Mouse (Mus musculus): ENCODE results near the gene Tmbim6. TPM values are rescaled to one million over a fixed set of nuclear protein-coding genes. Genes with fewer than 3 reads are reported as not detected.

Tmbim6 gene
- 233 and 255 TPM in 2 replicates for polyA plus RNA-seq (2014; fragmentation: Nextera tagmentation; extraction: Ambion mirVana)

GRCm38 (mm10) chr15:99392486-99393385 lies at the start of gene Tmbim6:
Gene Tmbim6, plus strand, starts transcription at chr15:99392882.
- Histone ChIP-seq H3K27me3 (ENCODE audit: control insufficient read depth, insufficient read depth, low read length) (no peaks in the 10 kb centered on the region), H3K36me3 (ENCODE audit: control insufficient read depth, insufficient read depth, low read length) (no peaks in the 10 kb centered on the region), H3K4me3 (replicated peaks; ENCODE audit: low read depth, low read length) (peak within 1 kb of the TSS; percentile 81), H3K9me3 (ENCODE audit: control insufficient read depth, low read length) (no peaks in the 10 kb centered on the region), H3K4me2 (ENCODE audit: low read length) (peak within 1 kb of the TSS; percentile 98), H3K4me1 (ENCODE audit: control insufficient read depth, insufficient read depth, low read length) (peaks cover 32% of the 10 kb centered on the region), H3K27ac (replicated peaks; ENCODE audit: low read depth, low read length) (peak within 1 kb of the TSS; percentile 83), H3K9ac (replicated peaks; ENCODE audit: low read length) (peak within 1 kb of the TSS; percentile 81)
- ATAC-seq (ENCODE audit: low FRiP score, low TSS enrichment) (peak; percentile 100), DNase-seq (peak; percentile 100)
- WGBS, result under 1% methylated on average over 51 of the region's 51 CpGs

- H3K27ac ChIP-seq (replicated peaks; ENCODE audit: low read depth, low read length), result peak overlapping the region; percentile 37
- ATAC-seq (ENCODE audit: low FRiP score, low TSS enrichment) (no peak), DNase-seq (peak; percentile 25)
- H3K9me3 ChIP-seq (ENCODE audit: control insufficient read depth, low read length), result no peaks in the 10 kb centered on the region
- 73% methylated on average over 5 of the region's 5 CpGs for WGBS
- H3K4me3 ChIP-seq (replicated peaks; ENCODE audit: low read depth, low read length), result no peak overlapping the region
- no peaks in the 10 kb centered on the region for H3K36me3 ChIP-seq (ENCODE audit: control insufficient read depth, insufficient read depth, low read length)
- no peaks in the 10 kb centered on the region for H3K27me3 ChIP-seq (ENCODE audit: control insufficient read depth, insufficient read depth, low read length)
- H3K4me2 ChIP-seq (ENCODE audit: low read length), result no peak overlapping the region
- H3K4me1 ChIP-seq (ENCODE audit: control insufficient read depth, insufficient read depth, low read length), result 0 out of 2 replicates have a peak, but pooled peaks cover 5% of the 10 kb centered on the region
- no peak overlapping the region for H3K9ac ChIP-seq (replicated peaks; ENCODE audit: low read length)
Observed at GRCm38 (mm10) chr15:99343414-99344147, 49.1 kb upstream of the Tmbim6 start.

- WGBS, result 71% methylated on average over 8 of the region's 8 CpGs
- Histone ChIP-seq H3K4me1 (ENCODE audit: control insufficient read depth, insufficient read depth, low read length) (0 out of 2 replicates have a peak, but pooled peaks cover 5% of the 10 kb centered on the region), H3K27me3 (ENCODE audit: control insufficient read depth, insufficient read depth, low read length) (no peaks in the 10 kb centered on the region), H3K4me2 (ENCODE audit: low read length) (no peak overlapping the region), H3K36me3 (ENCODE audit: control insufficient read depth, insufficient read depth, low read length) (no peaks in the 10 kb centered on the region), H3K4me3 (replicated peaks; ENCODE audit: low read depth, low read length) (no peak overlapping the region), H3K9me3 (ENCODE audit: control insufficient read depth, low read length) (no peaks in the 10 kb centered on the region), H3K9ac (replicated peaks; ENCODE audit: low read length) (no peak overlapping the region), H3K27ac (replicated peaks; ENCODE audit: low read depth, low read length) (0 out of 2 replicates have a peak overlapping the region, but pooled peaks have one; percentile 37)
- no peak for DNase-seq
- no peak for ATAC-seq (ENCODE audit: low FRiP score, low TSS enrichment)
Observed at GRCm38 (mm10) chr15:99344148-99344870, 48.4 kb upstream of the Tmbim6 start.

- 0 out of 2 replicates have a peak, but pooled peaks cover 5% of the 10 kb centered on the region for H3K4me1 ChIP-seq (ENCODE audit: control insufficient read depth, insufficient read depth, low read length)
- no peak overlapping the region for H3K9ac ChIP-seq (replicated peaks; ENCODE audit: low read length)
- H3K27ac ChIP-seq (replicated peaks; ENCODE audit: low read depth, low read length), result no peak overlapping the region
- H3K9me3 ChIP-seq (ENCODE audit: control insufficient read depth, low read length), result no peaks in the 10 kb centered on the region
- DNase-seq, result no peak
- H3K27me3 ChIP-seq (ENCODE audit: control insufficient read depth, insufficient read depth, low read length), result no peaks in the 10 kb centered on the region
- WGBS, result 87% methylated on average over 4 of the region's 4 CpGs
- no peak overlapping the region for H3K4me2 ChIP-seq (ENCODE audit: low read length)
- no peaks in the 10 kb centered on the region for H3K36me3 ChIP-seq (ENCODE audit: control insufficient read depth, insufficient read depth, low read length)
- no peak for ATAC-seq (ENCODE audit: low FRiP score, low TSS enrichment)
- H3K4me3 ChIP-seq (replicated peaks; ENCODE audit: low read depth, low read length), result no peak overlapping the region
Observed at GRCm38 (mm10) chr15:99344961-99345360, 47.7 kb upstream of the Tmbim6 start.

GRCm38 (mm10) chr15:99351610-99352009 lies 41.1 kb upstream of the Tmbim6 start:
- no peaks in the 10 kb centered on the region for H3K27me3 ChIP-seq (ENCODE audit: control insufficient read depth, insufficient read depth, low read length)
- DNase-seq (no peak), ATAC-seq (ENCODE audit: low FRiP score, low TSS enrichment) (no peak)
- no peaks in the 10 kb centered on the region for H3K4me1 ChIP-seq (ENCODE audit: control insufficient read depth, insufficient read depth, low read length)
- no peak overlapping the region for H3K27ac ChIP-seq (replicated peaks; ENCODE audit: low read depth, low read length)
- no peak overlapping the region for H3K4me2 ChIP-seq (ENCODE audit: low read length)
- WGBS, result 80% methylated on average over 6 of the region's 6 CpGs
- H3K9ac ChIP-seq (replicated peaks; ENCODE audit: low read length), result no peak overlapping the region
- no peaks in the 10 kb centered on the region for H3K36me3 ChIP-seq (ENCODE audit: control insufficient read depth, insufficient read depth, low read length)
- H3K9me3 ChIP-seq (ENCODE audit: control insufficient read depth, low read length), result no peaks in the 10 kb centered on the region
- H3K4me3 ChIP-seq (replicated peaks; ENCODE audit: low read depth, low read length), result no peak overlapping the region

- Histone ChIP-seq H3K36me3 (ENCODE audit: control insufficient read depth, insufficient read depth, low read length) (no peaks in the 10 kb centered on the region), H3K4me3 (replicated peaks; ENCODE audit: low read depth, low read length) (no peak overlapping the region), H3K9me3 (ENCODE audit: control insufficient read depth, low read length) (no peaks in the 10 kb centered on the region), H3K4me2 (ENCODE audit: low read length) (no peak overlapping the region), H3K4me1 (ENCODE audit: control insufficient read depth, insufficient read depth, low read length) (no peaks in the 10 kb centered on the region), H3K9ac (replicated peaks; ENCODE audit: low read length) (no peak overlapping the region), H3K27me3 (ENCODE audit: control insufficient read depth, insufficient read depth, low read length) (no peaks in the 10 kb centered on the region), H3K27ac (replicated peaks; ENCODE audit: low read depth, low read length) (no peak overlapping the region)
- DNase-seq, result no peak
- no peak for ATAC-seq (ENCODE audit: low FRiP score, low TSS enrichment)
- 86% methylated on average over 5 of the region's 5 CpGs for WGBS
Observed at GRCm38 (mm10) chr15:99352306-99352705, 40.4 kb upstream of the Tmbim6 start.

- no peaks in the 10 kb centered on the region for H3K4me1 ChIP-seq (ENCODE audit: control insufficient read depth, insufficient read depth, low read length)
- ATAC-seq (ENCODE audit: low FRiP score, low TSS enrichment), result no peak
- H3K9ac ChIP-seq (replicated peaks; ENCODE audit: low read length), result no peak overlapping the region
- H3K4me3 ChIP-seq (replicated peaks; ENCODE audit: low read depth, low read length), result no peak overlapping the region
- no peak overlapping the region for H3K4me2 ChIP-seq (ENCODE audit: low read length)
- H3K9me3 ChIP-seq (ENCODE audit: control insufficient read depth, low read length), result no peaks in the 10 kb centered on the region
- WGBS, result 82% methylated on average over 6 of the region's 6 CpGs
- DNase-seq, result no peak
- H3K36me3 ChIP-seq (ENCODE audit: control insufficient read depth, insufficient read depth, low read length), result no peaks in the 10 kb centered on the region
- no peaks in the 10 kb centered on the region for H3K27me3 ChIP-seq (ENCODE audit: control insufficient read depth, insufficient read depth, low read length)
- no peak overlapping the region for H3K27ac ChIP-seq (replicated peaks; ENCODE audit: low read depth, low read length)
Observed at GRCm38 (mm10) chr15:99355660-99356059, 37.0 kb upstream of the Tmbim6 start.

- no peak overlapping the region for H3K9ac ChIP-seq (replicated peaks; ENCODE audit: low read length)
- no peak overlapping the region for H3K27ac ChIP-seq (replicated peaks; ENCODE audit: low read depth, low read length)
- no peak for ATAC-seq (ENCODE audit: low FRiP score, low TSS enrichment)
- DNase-seq, result no peak
- H3K27me3 ChIP-seq (ENCODE audit: control insufficient read depth, insufficient read depth, low read length), result no peaks in the 10 kb centered on the region
- H3K9me3 ChIP-seq (ENCODE audit: control insufficient read depth, low read length), result no peaks in the 10 kb centered on the region
- H3K36me3 ChIP-seq (ENCODE audit: control insufficient read depth, insufficient read depth, low read length), result no peaks in the 10 kb centered on the region
- no peak overlapping the region for H3K4me2 ChIP-seq (ENCODE audit: low read length)
- H3K4me1 ChIP-seq (ENCODE audit: control insufficient read depth, insufficient read depth, low read length), result no peaks in the 10 kb centered on the region
- no peak overlapping the region for H3K4me3 ChIP-seq (replicated peaks; ENCODE audit: low read depth, low read length)
- 85% methylated on average over 6 of the region's 6 CpGs for WGBS
Observed at GRCm38 (mm10) chr15:99356462-99356861, 36.2 kb upstream of the Tmbim6 start.

All from midbrain, embryonic 14.5 days (tissue).